Mouse (Mus musculus) midbrain, embryonic 11.5 days (tissue): ENCODE data around the gene Samd4b. TPM values are rescaled to one million over a fixed set of nuclear protein-coding genes. Genes with fewer than 3 reads are reported as not detected.

Experiments
- ATAC-seq: fragments of 200-750 bp; cut with Nextera tagmentation; 2 replicates; pipeline ENCODE4 v1.8.0; 2017; ENCODE audit warnings: moderate TSS enrichment, moderate library complexity; ENCODE audit not compliant: low FRiP score
- DNase-seq: peaks from one replicate; pipeline ENCODE4 v3.0.0; 2015; ENCODE audit warnings: low spot score; ENCODE audit errors: missing footprints
- H3K27ac ChIP-seq: fragments of 300-500 bp; sonication (generic); 2 replicates; pipeline ENCODE4 v1.5.1; 2014; ENCODE audit warnings: low read depth, low read length
- H3K27me3 ChIP-seq: fragments of 300-500 bp; sonication (generic); 2 replicates; pipeline ENCODE4 v1.6.1; 2014; ENCODE audit warnings: mild to moderate bottlenecking, low read length, moderate library complexity, mixed read lengths; ENCODE audit not compliant: control insufficient read depth, insufficient read depth
- H3K36me3 ChIP-seq: fragments of 300-500 bp; sonication (generic); 2 replicates; pipeline ENCODE4 v1.6.1; 2014; ENCODE audit warnings: mild to moderate bottlenecking, low read length, moderate library complexity, mixed read lengths; ENCODE audit not compliant: control insufficient read depth, insufficient read depth
- H3K4me1 ChIP-seq: fragments of 300-500 bp; sonication (generic); 2 replicates; pipeline ENCODE4 v1.6.1; 2014; ENCODE audit warnings: low read length; ENCODE audit not compliant: control insufficient read depth, insufficient read depth
- H3K4me2 ChIP-seq: fragments of 300-500 bp; sonication (generic); 2 replicates; pipeline ENCODE4 v1.6.1; 2014; ENCODE audit warnings: mild to moderate bottlenecking, moderate library complexity
- H3K4me3 ChIP-seq: fragments of 300-500 bp; sonication (generic); 2 replicates; pipeline ENCODE4 v1.5.1; 2014; ENCODE audit warnings: low read depth, low read length
- H3K9ac ChIP-seq: fragments of 300-500 bp; sonication (generic); 2 replicates; pipeline ENCODE4 v1.6.1; 2014; ENCODE audit warnings: low read length
- H3K9me3 ChIP-seq: fragments of 300-500 bp; sonication (generic); 2 replicates; pipeline ENCODE4 v1.6.1; 2016; ENCODE audit warnings: low read length; ENCODE audit not compliant: control insufficient read depth
- WGBS: fragments of 180-500 bp; shearing (Covaris S2); extraction: QIAGEN DNeasy Blood & Tissue Kit; methylation state at CpG from one replicate; pipeline ENCODE4 v1.1.7; 2014; 5-methylcytosine and 5-hydroxymethylcytosine counted together
- polyA plus RNA-seq: library from polyadenylated mRNA; unstranded; fragments of >200 nt; fragmentation: Nextera tagmentation; extraction: Ambion mirVana; gene quantifications from 2 replicates; pipeline ENCODE4 v1.2.1, GENCODE M21; 2014

The Samd4b gene
- polyA plus RNA-seq, 1 experiment from 2014 or later, result 27.8 TPM

DNA sequence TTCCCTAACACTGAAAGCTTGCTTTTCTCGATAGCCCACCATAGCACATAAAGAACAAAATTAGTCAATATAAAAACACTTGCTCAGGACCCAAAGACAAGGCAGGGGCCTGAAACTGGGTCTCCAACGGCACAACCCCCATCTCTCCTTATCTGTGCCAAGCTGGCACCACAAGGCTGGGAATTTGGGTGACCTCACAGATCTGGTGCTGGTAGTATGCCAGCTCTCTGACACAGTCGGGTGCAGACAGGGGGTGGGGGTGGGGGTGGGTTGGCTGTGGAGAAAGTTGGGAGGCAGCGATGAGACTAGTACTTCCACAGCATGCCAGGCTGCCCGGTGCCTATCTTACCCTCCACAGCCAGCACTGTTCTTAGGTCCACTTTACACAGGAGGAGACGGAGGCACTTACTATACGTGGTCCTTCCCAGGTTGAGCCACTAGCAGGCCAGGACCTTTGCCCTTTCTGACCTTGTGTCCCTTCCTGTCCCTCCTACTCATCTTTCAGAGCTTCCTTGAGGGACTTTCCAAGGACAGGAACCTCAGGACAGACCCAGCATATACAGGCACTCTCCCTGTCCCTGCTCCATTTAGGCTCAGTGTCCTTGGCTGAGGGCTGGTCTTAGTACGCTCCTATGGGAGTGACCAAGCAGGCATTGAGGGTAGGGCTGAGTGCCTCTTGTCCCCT is 2.1 kb downstream of the Samd4b start:
- no peaks in the 10 kb centered on the region for H3K27me3 ChIP-seq
- ATAC-seq (no peak), DNase-seq (no peak)
- peak overlapping the region; percentile 83 for H3K4me2 ChIP-seq
- WGBS, result 81% methylated on average over 8 of the region's 8 CpGs
- H3K4me3 ChIP-seq, result no peak overlapping the region
- H3K36me3 ChIP-seq, result no peaks in the 10 kb centered on the region
- H3K9me3 ChIP-seq, result no peaks in the 10 kb centered on the region
- no peak overlapping the region for H3K27ac ChIP-seq
- peaks cover 14% of the 10 kb centered on the region for H3K4me1 ChIP-seq
- no peak overlapping the region for H3K9ac ChIP-seq

DNA sequence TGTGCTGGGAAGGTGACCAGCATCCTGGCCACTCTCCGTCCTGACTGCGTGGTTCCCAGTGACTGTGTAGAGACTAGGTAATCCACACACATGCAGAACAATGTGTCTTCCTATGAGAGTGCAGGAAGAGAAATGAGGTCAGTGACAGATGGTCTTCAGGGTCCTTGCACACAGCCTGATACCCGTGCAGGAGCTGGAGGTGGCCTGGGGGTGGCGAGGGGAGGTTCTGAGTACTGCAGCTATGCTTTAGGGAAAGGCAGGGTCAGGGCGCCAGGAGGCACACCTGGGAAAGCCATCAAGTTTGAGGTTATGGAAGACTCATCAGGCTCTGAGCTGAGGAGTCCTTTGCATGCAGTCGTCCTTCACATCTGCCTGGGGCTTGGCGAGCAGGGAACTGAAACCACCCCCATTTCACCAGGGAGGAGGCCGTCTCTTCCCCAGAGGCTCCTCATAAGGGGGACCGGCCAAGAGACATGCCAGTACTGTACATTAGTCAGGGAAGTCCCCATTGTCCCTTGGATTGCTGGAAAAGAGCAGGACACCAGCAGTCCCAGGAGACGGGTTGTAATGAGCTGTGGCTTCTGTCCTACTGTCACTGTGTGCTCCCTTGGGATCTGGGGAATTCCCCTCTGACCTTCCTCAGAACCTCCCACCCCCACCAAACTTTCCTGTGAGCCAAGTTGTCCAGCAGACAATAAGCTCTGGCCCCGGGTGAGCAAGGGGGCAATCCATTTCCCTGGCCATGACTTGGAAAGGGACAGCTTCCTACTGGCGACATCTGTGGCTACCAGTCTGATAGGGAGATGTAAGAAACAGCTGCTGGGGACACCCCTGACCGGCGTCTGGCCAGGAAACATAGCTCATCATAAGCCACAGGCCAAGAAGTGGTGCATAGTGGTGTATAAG is 4.5 kb downstream of the Samd4b start:
- Histone ChIP-seq H3K27me3 (no peaks in the 10 kb centered on the region), H3K4me1 (peaks cover 14% of the 10 kb centered on the region), H3K27ac (no peak overlapping the region), H3K4me3 (no peak overlapping the region), H3K4me2 (no peak overlapping the region), H3K9me3 (no peaks in the 10 kb centered on the region), H3K36me3 (no peaks in the 10 kb centered on the region), H3K9ac (no peak overlapping the region)
- 70% methylated on average over 14 of the region's 14 CpGs for WGBS
- DNase-seq, result no peak
- ATAC-seq, result no peak

DNA sequence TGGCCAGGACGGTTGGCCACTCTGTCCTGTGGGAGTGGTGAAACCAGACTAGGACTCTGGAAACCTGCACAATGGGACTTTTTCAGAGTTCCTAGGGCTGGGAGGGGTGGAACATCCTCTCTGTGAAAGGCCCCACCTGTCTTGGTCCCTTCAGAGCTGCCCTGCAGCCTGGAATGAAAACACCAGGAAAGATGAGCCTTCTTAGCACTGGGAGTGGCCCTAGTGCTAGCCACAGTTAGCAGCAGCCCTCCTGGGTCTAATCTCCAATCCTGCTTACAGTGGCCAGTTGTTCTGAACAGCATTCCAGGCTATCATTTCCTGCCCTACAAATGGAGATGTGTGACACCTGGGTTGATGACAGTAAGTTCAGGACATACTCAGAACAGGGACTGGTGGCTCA is 6.1 kb downstream of the Samd4b start:
- peaks cover 14% of the 10 kb centered on the region for H3K4me1 ChIP-seq
- WGBS, result 79% methylated on average over 1 of the region's 1 CpGs

DNA sequence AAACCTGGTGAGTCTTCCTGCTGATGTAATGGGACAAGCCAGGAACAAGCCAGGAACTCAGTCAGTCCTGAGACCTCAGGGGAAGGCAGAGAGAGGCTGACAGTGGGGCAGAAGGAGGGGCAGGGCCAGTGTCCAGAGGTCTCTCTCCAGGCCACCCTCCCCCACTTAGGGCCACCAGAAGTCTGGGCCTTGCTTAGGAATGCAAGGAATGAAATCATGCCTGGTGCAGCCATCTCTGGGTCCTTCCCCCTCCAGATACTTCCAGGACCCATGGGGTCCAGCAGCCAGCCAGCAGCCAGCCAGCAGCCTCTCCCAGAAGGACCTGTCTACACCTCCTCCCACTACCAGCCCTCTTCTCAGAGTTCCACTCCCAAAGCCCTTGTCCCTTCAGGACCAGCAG is 10.3 kb downstream of the Samd4b start:
- H3K9ac ChIP-seq, result peak overlapping the region; percentile 5; the same call in 1 of the 2 replicates
- H3K4me3 ChIP-seq, result no peak overlapping the region
- no peak for DNase-seq
- no peak overlapping the region for H3K27ac ChIP-seq
- H3K27me3 ChIP-seq, result no peaks in the 10 kb centered on the region
- peaks cover 7% of the 10 kb centered on the region for H3K4me1 ChIP-seq
- ATAC-seq, result no peak
- no peaks in the 10 kb centered on the region for H3K36me3 ChIP-seq
- H3K4me2 ChIP-seq, result no peak overlapping the region
- no peaks in the 10 kb centered on the region for H3K9me3 ChIP-seq

More for the DNA sequence above, 6.1 kb downstream of the Samd4b start:
- Histone ChIP-seq H3K9ac (no peak overlapping the region), H3K27ac (no peak overlapping the region), H3K9me3 (no peaks in the 10 kb centered on the region), H3K4me3 (no peak overlapping the region), H3K27me3 (no peaks in the 10 kb centered on the region), H3K4me2 (no peak overlapping the region), H3K36me3 (no peaks in the 10 kb centered on the region)
- no peak for DNase-seq
- ATAC-seq, result no peak

DNA sequence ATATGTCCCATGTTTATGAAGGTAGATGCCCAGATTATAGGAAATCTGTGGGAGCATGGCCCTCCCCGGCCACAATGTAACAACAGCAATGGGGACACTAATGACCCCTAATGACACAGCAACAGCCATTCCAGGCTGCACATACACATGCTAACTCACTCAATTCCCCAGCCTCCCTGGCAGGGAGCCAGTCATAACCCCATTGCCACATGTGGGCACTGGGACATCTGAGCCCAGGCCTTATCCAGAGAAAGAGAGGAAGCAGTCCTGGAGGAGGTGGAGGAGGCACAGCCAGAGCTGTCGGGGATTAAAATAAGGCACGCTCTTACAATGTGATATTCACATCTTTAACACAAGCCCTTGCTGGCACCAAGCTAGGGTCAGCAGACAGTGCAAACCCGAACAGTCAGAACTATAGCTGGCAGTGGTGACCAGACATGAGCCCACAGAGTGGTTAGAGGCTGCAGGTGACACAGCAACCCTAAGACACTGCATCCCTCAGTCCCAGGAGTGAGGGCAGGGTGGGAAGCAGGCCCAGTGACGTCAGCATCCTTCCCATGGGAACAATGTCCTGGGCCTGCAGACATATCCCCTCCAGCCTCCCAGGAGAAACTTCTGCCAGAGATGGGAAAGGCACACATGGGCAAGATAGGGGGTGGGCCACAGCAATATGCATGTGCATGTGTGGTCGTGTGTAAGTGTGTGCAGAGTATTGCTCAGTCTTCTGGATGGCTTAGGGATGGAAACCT is 11.1 kb downstream of the Samd4b start:
- Histone ChIP-seq H3K4me3 (no peak overlapping the region), H3K9me3 (no peaks in the 10 kb centered on the region), H3K27me3 (no peaks in the 10 kb centered on the region), H3K4me1 (peaks cover 7% of the 10 kb centered on the region), H3K36me3 (no peaks in the 10 kb centered on the region), H3K9ac (no peak overlapping the region), H3K27ac (no peak overlapping the region), H3K4me2 (no peak overlapping the region)
- ATAC-seq (no peak), DNase-seq (no peak)
- WGBS, result 73% methylated on average over 6 of the region's 6 CpGs

DNA sequence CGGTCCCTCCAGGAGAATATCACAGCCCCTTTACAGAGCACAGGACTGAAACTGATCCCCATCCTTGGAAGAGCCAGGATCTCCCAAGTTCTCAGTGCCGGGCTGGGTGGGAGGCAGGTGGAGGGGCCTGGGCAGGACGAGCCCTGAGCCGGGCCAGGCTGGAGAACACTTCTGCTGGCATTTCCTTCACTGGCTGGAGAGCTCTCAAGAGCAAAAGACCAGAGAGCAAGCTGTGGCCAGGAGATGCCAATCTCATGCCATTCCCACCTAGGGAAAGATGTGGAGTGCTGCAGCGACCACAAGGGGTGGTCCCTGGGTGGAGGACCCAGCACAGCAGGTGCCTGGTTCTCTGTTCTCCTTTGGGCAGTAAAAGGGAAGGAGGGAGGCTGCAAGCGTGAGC is 12.9 kb downstream of the Samd4b start:
- Histone ChIP-seq H3K36me3 (no peaks in the 10 kb centered on the region), H3K4me3 (no peak overlapping the region), H3K27me3 (no peaks in the 10 kb centered on the region), H3K9me3 (no peaks in the 10 kb centered on the region), H3K27ac (no peak overlapping the region), H3K4me2 (no peak overlapping the region), H3K9ac (no peak overlapping the region), H3K4me1 (peaks cover 7% of the 10 kb centered on the region)
- WGBS, result 91% methylated on average over 6 of the region's 6 CpGs
- ATAC-seq, result no peak
- DNase-seq, result no peak

DNA sequence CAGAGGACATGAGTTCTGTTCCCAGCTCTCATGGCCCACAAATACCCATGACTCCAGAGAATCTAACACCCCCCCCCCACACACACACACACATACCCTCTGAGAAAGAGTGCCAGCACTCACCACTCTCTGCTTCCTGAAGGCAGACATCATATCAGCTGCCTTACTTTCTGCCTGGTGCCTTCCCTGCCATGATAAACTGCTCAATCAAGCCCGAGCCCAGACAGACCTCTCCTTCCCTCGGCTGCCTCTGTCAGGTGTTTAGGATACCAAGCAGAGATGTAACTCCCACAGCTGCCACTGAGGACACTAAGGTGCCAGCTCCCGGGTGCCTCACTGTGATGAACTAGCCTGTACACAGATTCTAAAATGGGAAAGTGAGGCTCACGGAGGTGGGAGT is 13.5 kb downstream of the Samd4b start:
- Histone ChIP-seq H3K27me3 (no peaks in the 10 kb centered on the region), H3K9me3 (no peaks in the 10 kb centered on the region), H3K27ac (no peak overlapping the region), H3K36me3 (no peaks in the 10 kb centered on the region), H3K4me3 (no peak overlapping the region), H3K4me1 (peaks cover 7% of the 10 kb centered on the region), H3K9ac (no peak overlapping the region), H3K4me2 (no peak overlapping the region)
- DNase-seq (no peak), ATAC-seq (no peak)
- WGBS, result 88% methylated on average over 4 of the region's 4 CpGs

DNA sequence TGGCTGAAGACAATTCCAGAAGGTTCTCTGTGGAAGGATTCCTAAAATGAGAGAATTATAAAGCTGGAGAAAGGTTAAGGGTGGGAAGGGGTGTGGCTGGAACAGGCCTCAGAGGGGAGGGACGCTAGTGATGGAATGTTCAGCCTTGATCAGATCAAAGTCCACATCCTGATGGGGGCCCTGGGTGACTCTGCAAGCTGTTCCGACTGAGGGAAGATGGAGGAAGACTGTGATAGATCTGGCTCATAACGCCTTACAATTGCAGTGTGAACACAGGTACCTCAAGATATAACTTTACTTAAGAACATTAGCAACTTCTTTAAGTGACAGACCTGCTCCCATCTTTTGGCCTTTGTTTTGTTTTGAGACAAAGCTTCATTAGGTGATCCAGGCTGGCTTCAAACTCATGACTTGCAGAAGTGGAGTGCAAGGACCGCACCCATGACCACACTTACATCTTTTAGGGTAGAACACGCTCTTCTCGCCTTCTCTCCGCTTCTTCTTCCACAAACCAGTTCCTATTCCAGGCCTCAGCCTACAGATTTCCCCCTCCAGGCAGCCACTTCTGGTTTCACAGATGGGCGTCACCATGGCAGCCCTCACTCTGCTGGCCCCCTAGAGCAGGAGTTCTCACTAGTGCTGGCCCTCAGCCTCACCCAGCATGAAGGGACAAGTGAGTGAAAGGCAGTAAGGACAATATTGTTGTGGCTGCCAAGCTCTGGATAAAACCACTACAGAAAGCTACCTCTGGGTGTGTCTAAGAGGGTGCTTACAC is 14.2 kb downstream of the Samd4b start:
- peaks cover 7% of the 10 kb centered on the region for H3K4me1 ChIP-seq
- no peak overlapping the region for H3K4me2 ChIP-seq
- no peak overlapping the region for H3K27ac ChIP-seq
- no peak overlapping the region for H3K9ac ChIP-seq
- WGBS, result 83% methylated on average over 8 of the region's 8 CpGs
- DNase-seq, result no peak
- H3K9me3 ChIP-seq, result no peaks in the 10 kb centered on the region
- no peak for ATAC-seq
- no peaks in the 10 kb centered on the region for H3K36me3 ChIP-seq
- no peaks in the 10 kb centered on the region for H3K27me3 ChIP-seq
- H3K4me3 ChIP-seq, result no peak overlapping the region
